Mouse (Mus musculus) C2C12 (cell line): ENCODE data around the gene Sprr2d. TPM values are rescaled to one million over a fixed set of nuclear protein-coding genes. Genes with fewer than 3 reads are reported as not detected.

Experiments
- H3K27me3 ChIP-seq: one replicate; pipeline ENCODE4 v1.6.1; 2011; ENCODE audit not compliant: control insufficient read depth, insufficient read depth, insufficient read length
- H3K36me3 ChIP-seq: one replicate; pipeline ENCODE4 v1.6.1; 2011; ENCODE audit not compliant: control insufficient read depth, insufficient read depth
- H3K4me3 ChIP-seq: one replicate; pipeline ENCODE4 v1.5.1; 2011; ENCODE audit warnings: mild to moderate bottlenecking, control low read depth; ENCODE audit not compliant: poor library complexity, insufficient read depth, severe bottlenecking
- H3K79me2 ChIP-seq: one replicate; pipeline ENCODE4 v1.6.1; 2011; ENCODE audit not compliant: control insufficient read depth, insufficient read depth
- H3K79me3 ChIP-seq: one replicate; pipeline ENCODE4 v1.6.1; 2011; ENCODE audit warnings: low read depth, control low read depth
- H3ac ChIP-seq: one replicate; pipeline ENCODE3; 2011; ENCODE audit warnings: low read depth; ENCODE audit not compliant: control insufficient read depth, insufficient read length
- CEBPB ChIP-seq: IDR thresholded peaks from one replicate; pipeline ENCODE4 v1.6.1; 2011; ENCODE audit warnings: low read depth, mild to moderate bottlenecking, control low read depth, moderate library complexity
- CTCF ChIP-seq: IDR thresholded peaks from one replicate; pipeline ENCODE4 v1.5.1; 2011; ENCODE audit not compliant: control insufficient read depth, insufficient read depth, insufficient read length
- FOSL1 ChIP-seq: IDR thresholded peaks from one replicate; pipeline ENCODE4 v1.8.0; 2011; ENCODE audit warnings: mild to moderate bottlenecking, low read length; ENCODE audit not compliant: poor library complexity, insufficient read depth, severe bottlenecking
- MAX ChIP-seq: IDR thresholded peaks from one replicate; pipeline ENCODE4 v1.6.1; 2011; ENCODE audit warnings: mild to moderate bottlenecking, control low read depth
- MYOD1 ChIP-seq: IDR thresholded peaks from one replicate; pipeline ENCODE4 v1.6.1; 2011; ENCODE audit warnings: low read depth; ENCODE audit not compliant: control insufficient read depth, insufficient read length
- MYOG ChIP-seq: IDR thresholded peaks from one replicate; pipeline ENCODE4 v1.6.1; 2011; ENCODE audit not compliant: control insufficient read depth, insufficient read length; ENCODE audit errors: extremely low read depth
- USF1 ChIP-seq: IDR thresholded peaks from one replicate; pipeline ENCODE4 v1.6.1; 2011; ENCODE audit warnings: low read depth, mild to moderate bottlenecking, control low read depth, moderate library complexity
- long read RNA-seq, 2 experiments: library from polyadenylated mRNA; unstranded; transcript quantifications; one replicate each; pipeline ENCODE4 v2.0.0; 2019 to 2020
- polyA plus RNA-seq: library from polyadenylated mRNA; unstranded; fragments of >200 nt; fragmentation: generic; extraction: Trizol; gene quantifications from one replicate; pipeline ENCODE4 v1.2.1, GENCODE M21; 2012; ENCODE audit warnings: missing spikeins

Gene Sprr2d
- polyA plus RNA-seq, result not detected
- long read RNA-seq, experiment 1, result 0 reads
- long read RNA-seq, experiment 2, result 0 reads

- H3ac ChIP-seq, result no peak within 1 kb of the TSS
- H3K4me3 ChIP-seq, result no peak within 1 kb of the TSS
- no peaks in the 10 kb centered on the region for H3K36me3 ChIP-seq
- no peaks in the 10 kb centered on the region for H3K79me2 ChIP-seq
- TF ChIP-seq FOSL1 (no peak), MYOG (no peak)
- H3K27me3 ChIP-seq, result no peaks in the 10 kb centered on the region
- H3K79me3 ChIP-seq, result no peaks in the 10 kb centered on the region
Observed at GRCm38 (mm10) chr3:92338840-92339239, at the start of gene Sprr2d. Gene Sprr2d, plus strand, starts transcription at chr3:92339140.

GRCm38 (mm10) chr3:92307406-92307805 lies 31.5 kb upstream of the Sprr2d start:
- Histone ChIP-seq H3K79me3 (no peaks in the 10 kb centered on the region), H3ac (no peak overlapping the region), H3K27me3 (no peaks in the 10 kb centered on the region), H3K4me3 (no peak overlapping the region), H3K36me3 (no peaks in the 10 kb centered on the region), H3K79me2 (no peaks in the 10 kb centered on the region)
- no peak for TF ChIP-seq USF1
- TF ChIP-seq MAX, result no peak
- TF ChIP-seq MYOG, result no peak
- TF ChIP-seq FOSL1, result no peak

- H3ac ChIP-seq, result no peak within 1 kb of the TSS
- no peaks in the 10 kb centered on the region for H3K79me3 ChIP-seq
- no peak within 1 kb of the TSS for H3K4me3 ChIP-seq
- no peaks in the 10 kb centered on the region for H3K79me2 ChIP-seq
- H3K36me3 ChIP-seq, result no peaks in the 10 kb centered on the region
- TF ChIP-seq FOSL1, result no peak
- TF ChIP-seq MAX, result no peak
- TF ChIP-seq USF1, result no peak
- no peak for TF ChIP-seq CTCF
- TF ChIP-seq MYOD1, result no peak
- TF ChIP-seq MYOG, result no peak
- TF ChIP-seq CEBPB, result no peak
- H3K27me3 ChIP-seq, result no peaks in the 10 kb centered on the region
Observed at GRCm38 (mm10) chr3:92316320-92316719, 22.6 kb upstream of the Sprr2d start, which contains the start of gene Sprr2b. Gene Sprr2b, plus strand, starts transcription at chr3:92316620.

- Histone ChIP-seq H3K36me3 (no peaks in the 10 kb centered on the region), H3K27me3 (no peaks in the 10 kb centered on the region), H3ac (no peak overlapping the region), H3K79me2 (no peaks in the 10 kb centered on the region), H3K79me3 (no peaks in the 10 kb centered on the region), H3K4me3 (no peak overlapping the region)
- TF ChIP-seq MAX (no peak), CEBPB (no peak), FOSL1 (no peak), MYOG (no peak), USF1 (no peak), MYOD1 (no peak), CTCF (no peak)
Observed at GRCm38 (mm10) chr3:92317384-92317783, 21.6 kb upstream of the Sprr2d start.

GRCm38 (mm10) chr3:92336278-92336677 lies 2.7 kb upstream of the Sprr2d start:
- H3K4me3 ChIP-seq, result no peak overlapping the region
- H3K79me2 ChIP-seq, result no peaks in the 10 kb centered on the region
- no peak overlapping the region for H3ac ChIP-seq
- TF ChIP-seq MYOD1 (no peak), MAX (no peak)
- no peaks in the 10 kb centered on the region for H3K27me3 ChIP-seq
- no peaks in the 10 kb centered on the region for H3K79me3 ChIP-seq
- no peaks in the 10 kb centered on the region for H3K36me3 ChIP-seq

- Histone ChIP-seq H3K36me3 (no peaks in the 10 kb centered on the region), H3K79me3 (no peaks in the 10 kb centered on the region), H3K4me3 (no peak within 1 kb of the TSS), H3ac (no peak within 1 kb of the TSS), H3K79me2 (no peaks in the 10 kb centered on the region), H3K27me3 (no peaks in the 10 kb centered on the region)
- TF ChIP-seq CEBPB (no peak), MAX (no peak), FOSL1 (no peak), USF1 (no peak), CTCF (no peak), MYOG (no peak), MYOD1 (no peak)
Observed at GRCm38 (mm10) chr3:92351843-92352242, 12.9 kb downstream of the Sprr2d start, which contains the start of gene Sprr2e. Gene Sprr2e, plus strand, starts transcription at chr3:92352143.
